Mouse (Mus musculus) liver, postnatal 0 days (tissue): ENCODE data around the gene Antxrl.

Experiments
- CTCF ChIP-seq: sonication (generic); IDR thresholded peaks from 2 replicates; pipeline ENCODE4 v1.5.1; 2016; ENCODE audit warnings: antibody characterized with exemption, low read depth
- EP300 ChIP-seq: IDR thresholded peaks from 2 replicates; pipeline ENCODE4 v1.6.1; 2016; ENCODE audit warnings: antibody characterized with exemption, low read depth, mild to moderate bottlenecking

GRCm38 (mm10) chr14:34107594-34107993 is 55.1 kb downstream of the Antxrl start:
- no peak for TF ChIP-seq EP300
- no peak for TF ChIP-seq CTCF
